Mouse (Mus musculus) left cerebral cortex, postnatal 25 days (tissue): Measurements from ENCODE around the gene Gabbr2. TPM values are rescaled to one million over a fixed set of nuclear protein-coding genes. Genes with fewer than 3 reads are reported as not detected.

ENCODE experiments used
- DNase-seq, 2 experiments: peaks; one replicate each; pipeline ENCODE4 v3.0.0; 2022; ENCODE audit warnings: low spot score in 2 of 2, mixed read lengths in 1 of 2
- intact Hi-C: fragments of 180-260 bp; cut with DNase I; formaldehyde crosslinking; loops from one replicate; pipeline ENCODE4 v1.15.1; 2025
- total RNA-seq, 2 experiments: library from RNA; stranded (reverse); gene quantifications; 2 replicates each; pipeline ENCODE4 v1.2.3; 2021

The Gabbr2 gene
- total RNA-seq, result 100 to 1,000 TPM; 270 to 276 TPM

DNA sequence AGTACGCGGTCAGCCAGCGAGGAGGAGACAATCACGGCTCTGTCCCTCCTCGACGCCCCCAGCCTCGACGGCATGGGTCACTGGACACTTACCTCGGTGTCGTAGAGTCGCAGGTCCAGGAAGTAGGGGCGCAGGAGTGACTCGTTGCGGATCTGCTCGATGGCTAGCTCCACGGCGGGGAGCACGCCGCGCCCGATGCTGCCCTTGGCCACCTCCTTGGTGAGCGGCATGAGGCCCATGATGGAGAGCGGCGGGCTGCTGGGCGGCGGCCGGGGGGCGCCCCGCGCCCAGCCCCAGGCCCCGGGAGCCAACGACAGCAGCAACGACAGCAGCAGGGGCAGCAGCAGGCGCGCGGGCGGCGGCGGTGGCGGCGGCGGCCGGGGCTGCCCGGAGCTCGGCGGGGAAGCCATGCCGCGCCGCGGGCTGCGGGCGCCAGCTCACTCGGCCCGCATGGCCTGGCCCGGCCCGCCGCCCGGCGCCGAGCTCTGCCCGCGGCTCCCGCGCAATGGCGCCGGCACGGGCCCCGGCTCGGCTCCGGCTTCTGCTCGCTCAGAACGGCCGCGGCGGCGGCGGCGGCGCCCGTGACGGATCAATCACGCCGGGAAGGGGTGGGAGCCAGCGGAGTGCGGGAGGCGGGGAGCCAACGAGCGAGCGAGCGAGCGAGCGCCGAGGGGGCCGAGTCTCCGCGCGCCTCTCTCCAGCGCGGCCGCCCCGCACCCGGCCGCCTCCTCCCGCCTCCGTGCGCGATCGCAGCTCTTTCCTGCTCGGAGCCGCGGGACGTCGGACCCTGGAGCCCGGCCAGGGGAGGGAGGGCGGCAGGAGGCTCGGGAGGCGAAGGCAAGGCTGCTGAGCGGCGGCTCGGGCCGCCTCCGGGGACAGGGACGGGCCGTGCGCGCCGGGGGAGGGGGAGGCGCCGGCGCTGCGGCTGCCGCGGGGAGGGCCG, at the start of gene Gabbr2:
Gene Gabbr2 (minus strand): TSS at position 858 of the 943 bp plus-strand sequence.
- DNase-seq, result peak; percentile 79 to 84
- intact Hi-C loops, result no loop called here

DNA sequence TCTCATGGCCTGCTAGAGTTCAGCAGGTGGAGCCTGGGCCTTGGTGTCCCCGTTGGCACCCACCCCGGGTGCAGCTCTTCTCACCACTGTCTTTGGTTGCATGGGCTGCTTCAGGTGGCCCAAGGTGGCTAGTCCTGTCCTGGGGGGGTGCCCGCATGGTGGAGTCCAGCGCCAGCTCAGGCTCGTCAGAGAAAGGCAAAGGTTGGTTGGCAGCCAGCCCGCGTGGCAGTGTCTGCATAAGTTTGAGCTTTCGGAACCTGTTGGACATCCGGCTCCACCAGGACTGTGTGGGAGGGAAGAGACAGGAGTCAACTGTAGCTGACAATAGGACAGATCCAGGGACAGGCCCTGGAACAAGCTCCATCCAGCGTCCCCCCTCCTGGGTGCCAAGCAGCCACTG, 47.9 kb upstream of the Gabbr2 start:
- DNase-seq, result no peak
- intact Hi-C loops, result no loop called here

DNA sequence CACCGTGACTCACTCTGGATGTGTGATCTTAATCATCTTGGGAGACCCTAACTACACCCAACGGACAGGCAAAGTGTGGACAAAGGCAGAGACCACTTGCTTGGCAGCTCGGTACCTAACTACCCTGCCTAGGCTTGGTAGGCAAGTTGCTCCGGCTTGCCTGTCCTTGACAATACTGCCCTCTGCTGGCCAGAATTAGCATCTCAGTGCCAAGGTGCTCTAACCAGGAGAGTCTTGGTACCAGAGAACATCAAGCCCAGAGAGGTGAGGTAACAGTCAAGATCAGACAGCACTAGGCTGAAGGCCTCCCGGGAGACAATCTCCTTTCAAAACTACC, 45.6 kb upstream of the Gabbr2 start:
- peak; percentile 84 to 88 for DNase-seq
- intact Hi-C loops, result loop anchor here (1.0 to 2.0 kb wide), 2 partner anchors 348 to 424 kb away; no protein-coding TSS in a partner anchor

DNA sequence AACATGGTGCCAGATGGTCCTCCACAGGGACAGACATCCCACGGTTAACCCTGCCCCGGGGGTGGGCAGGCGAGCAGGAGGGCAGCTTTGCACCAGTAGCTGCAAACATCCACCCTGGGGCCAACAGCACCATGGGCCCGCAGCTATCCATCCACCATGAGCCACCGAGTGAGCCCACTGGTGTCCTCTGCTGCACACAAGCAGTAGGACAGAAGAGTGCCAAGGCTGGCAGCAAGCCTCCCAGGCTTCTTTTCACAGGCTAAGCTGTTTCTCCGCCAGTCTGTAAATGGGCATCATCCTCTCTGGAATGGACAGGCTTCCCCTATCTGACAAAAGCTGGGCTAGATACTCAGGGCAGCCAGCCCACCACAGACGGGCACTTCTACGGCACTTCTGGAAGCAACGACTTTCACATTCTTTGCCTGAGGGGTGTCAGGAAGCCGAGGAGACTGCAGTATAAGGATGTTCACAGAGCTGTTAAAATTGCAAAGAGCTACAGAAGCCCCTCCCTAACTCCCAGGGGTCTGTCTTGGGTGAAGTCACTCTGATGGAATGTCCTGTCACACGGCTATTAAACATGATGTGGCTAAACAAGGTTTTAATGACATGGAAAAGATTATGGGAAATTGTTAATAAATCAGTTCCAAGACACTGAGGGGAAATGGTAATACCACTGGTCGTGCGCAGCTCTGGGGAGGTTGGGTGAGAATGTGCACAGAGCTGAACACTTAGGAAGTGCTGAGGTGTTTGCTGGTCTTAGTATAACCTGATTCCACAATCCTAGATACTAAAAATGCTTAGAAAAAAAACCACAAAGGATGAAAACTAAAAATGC, 45.0 kb upstream of the Gabbr2 start:
- no peak for DNase-seq

DNA sequence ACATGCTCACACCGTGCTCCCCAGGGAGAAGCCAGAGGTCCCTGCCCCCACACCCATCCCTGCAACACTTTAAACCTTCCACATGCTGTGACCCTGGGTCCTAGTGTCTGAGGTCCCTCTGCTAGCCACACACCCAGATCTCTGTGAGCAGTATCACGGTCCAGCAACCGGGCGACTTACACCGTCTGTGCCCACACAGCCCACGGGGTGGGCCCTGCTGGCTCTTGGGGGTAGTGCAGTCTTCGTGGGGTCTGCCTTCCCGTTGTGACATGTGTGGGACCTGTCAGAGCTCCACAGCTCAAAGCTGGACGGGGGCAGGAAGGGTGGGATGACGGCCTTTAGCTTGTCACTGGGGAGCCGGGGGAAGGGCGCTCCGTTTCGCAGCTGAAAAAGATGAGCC, 43.9 kb upstream of the Gabbr2 start:
- DNase-seq, result no peak
- intact Hi-C loops, result no loop called here

More for the DNA sequence above, 45.0 kb upstream of the Gabbr2 start:
- intact Hi-C loops, result loop anchor here (1.0 to 2.0 kb wide), 2 partner anchors 347 to 424 kb away; no protein-coding TSS in a partner anchor

DNA sequence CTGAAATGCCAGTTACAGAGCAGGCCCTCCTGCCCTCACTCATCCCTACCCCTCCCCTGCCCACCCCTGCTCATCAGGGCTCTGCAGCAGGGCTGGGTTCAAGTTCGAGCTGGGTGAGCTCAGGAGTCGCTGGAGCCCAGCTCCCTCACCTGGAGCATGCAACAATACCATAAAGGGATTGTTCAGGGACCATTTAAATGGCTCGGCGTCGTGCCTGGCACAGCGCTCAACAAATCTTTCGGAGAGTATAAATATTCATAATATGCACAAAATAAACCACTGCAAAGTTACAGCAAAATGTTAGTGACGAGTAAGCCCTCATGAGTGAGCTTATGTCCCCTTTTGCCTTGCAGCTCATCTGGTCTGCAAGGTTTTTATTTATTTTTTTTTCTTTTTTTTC, 40.5 kb upstream of the Gabbr2 start:
- DNase-seq, result peak in 1 of 2 experiments; percentile 73
- intact Hi-C loops, result no loop called here

DNA sequence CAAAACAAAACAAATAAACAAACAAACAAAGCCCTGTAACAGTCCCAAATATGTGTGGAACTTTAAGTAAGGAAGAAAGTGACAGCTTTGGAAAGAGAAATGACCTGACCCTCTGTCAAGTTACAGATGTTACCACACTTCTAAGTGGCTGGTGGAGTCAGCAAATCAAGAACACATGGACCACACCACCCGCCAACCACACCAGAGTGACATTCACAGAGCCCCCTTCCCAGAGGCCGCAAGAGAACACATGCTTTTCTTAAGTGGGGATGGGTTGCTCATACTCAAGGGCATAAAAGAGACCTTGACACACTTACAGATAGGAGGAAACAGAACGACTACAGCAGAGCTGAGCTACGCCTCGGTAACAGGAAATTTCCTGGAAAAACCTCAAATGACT, 37.1 kb upstream of the Gabbr2 start:
- no peak for DNase-seq
- intact Hi-C loops, result no loop called here

DNA sequence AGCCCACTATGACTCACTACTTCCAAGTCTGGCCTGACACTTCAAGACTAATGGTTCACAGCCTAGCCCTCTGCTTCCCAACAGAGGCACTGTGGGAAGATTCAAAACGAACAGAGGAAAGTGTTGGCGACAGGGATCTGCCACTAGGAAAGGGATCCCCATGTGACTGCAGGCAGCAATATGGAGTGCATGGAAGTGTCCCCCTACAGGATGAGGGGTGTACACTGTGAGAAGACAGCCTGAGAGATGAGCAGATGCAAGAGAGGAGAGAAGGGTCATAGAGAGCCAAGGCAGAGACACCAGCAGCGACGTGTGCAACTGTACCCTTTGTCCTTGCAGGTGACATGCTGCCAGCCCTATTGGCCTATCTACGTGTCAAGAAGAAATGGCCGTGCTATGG, 32.3 kb upstream of the Gabbr2 start:
- DNase-seq, result no peak
- intact Hi-C loops, result no loop called here

DNA sequence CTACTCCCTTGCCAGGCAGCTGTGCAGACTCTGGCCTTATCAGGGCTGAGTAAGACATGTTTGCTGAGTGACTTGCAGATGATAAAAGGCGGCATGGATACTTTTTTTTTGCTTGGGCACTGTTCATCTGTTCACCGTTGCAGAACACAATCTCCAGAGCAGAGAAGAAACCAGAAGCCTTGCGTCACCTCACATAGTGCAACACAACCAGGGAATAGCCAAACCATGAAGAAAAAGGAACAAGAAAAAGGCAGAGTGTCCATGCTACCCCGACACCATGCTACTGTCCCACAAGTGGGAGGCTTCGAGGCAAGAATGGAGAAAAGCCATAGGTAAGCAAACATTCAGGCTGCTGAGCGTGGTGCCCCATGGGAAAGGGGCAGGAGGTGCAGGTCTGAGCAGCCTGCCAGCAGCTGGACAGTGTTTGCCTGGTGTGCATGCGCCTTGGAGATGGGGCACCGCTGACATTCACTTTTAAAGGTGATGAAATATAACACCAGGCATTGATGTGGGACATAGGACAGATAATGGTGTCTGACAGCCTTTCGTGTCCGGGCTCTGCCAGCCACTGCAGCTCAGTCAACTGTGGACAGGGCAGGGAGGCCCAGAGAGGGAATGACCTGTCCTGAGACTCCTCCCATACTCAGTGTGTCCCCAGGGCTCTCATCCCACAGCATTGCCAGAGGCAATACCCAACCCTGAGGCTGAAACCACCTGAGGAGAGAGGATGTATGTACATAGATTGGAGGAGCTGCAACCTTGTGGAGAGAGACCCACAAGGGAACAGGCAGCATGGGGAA, 31.3 kb upstream of the Gabbr2 start:
- intact Hi-C loops, result no loop called here
- DNase-seq, result no peak

DNA sequence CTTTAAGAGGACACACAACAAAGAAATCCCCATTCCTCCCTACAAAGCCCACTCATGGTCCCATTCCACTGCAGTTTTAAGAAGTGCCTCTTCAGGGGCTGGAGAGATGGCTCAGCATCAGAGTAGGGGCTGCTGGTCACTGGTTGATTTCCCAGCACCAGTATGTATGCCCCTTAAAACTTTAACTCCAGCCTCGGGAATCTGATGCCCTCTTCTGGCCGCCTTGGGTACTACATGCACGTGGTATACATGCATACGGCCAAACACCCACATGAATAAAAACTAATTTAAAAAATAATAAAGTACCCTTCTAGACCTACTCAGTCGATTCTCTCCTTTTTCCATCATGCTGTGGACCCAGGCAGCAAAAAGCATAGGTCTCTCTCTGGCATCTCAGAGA, 28.9 kb upstream of the Gabbr2 start:
- intact Hi-C loops, result loop anchor here (1.0 kb wide), 1 partner anchor 331 kb away; no protein-coding TSS in a partner anchor
- peak; percentile 42 to 52 for DNase-seq

DNA sequence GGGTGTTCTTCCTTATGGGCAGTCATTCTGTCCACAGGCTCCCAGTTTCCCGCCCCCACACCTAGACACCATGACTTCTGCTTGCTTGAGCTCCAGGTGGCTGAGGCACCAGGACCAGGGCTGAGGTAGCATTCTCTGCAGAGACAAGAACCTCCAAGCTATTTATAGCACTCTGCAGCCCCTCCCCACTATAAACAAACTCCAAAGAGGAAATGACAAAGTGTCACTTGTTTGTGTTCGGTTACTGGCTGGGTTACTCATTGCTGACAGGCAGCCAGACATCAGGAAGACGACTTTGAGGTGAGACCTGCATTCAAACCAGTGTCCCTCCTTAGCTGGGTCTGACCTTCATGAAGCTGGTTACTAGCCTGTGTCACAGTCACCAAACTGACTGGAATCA, 23.5 kb upstream of the Gabbr2 start:
- DNase-seq, result no peak

DNA sequence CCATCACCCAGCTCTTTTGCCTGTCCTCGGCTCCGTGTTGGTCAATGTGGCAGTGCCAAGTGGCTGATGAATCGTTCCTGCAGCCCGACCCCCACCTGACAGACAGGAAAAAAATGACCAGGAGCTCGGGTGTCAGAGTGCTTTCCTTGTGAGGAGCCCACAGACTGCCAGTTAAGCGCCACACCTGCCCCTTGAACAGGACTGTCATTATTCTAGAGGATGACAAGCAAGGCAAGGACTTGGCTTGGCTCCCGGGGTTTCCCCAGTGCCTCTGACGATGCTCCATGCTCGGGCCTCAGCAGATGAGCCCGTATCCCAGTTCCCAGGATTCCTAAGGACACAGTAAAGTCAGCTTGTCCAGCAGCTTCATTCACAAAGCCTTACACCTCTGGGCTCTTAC, 20.8 kb upstream of the Gabbr2 start:
- intact Hi-C loops, result no loop called here
- DNase-seq, result no peak

More for the DNA sequence above, 23.5 kb upstream of the Gabbr2 start:
- intact Hi-C loops, result no loop called here

DNA sequence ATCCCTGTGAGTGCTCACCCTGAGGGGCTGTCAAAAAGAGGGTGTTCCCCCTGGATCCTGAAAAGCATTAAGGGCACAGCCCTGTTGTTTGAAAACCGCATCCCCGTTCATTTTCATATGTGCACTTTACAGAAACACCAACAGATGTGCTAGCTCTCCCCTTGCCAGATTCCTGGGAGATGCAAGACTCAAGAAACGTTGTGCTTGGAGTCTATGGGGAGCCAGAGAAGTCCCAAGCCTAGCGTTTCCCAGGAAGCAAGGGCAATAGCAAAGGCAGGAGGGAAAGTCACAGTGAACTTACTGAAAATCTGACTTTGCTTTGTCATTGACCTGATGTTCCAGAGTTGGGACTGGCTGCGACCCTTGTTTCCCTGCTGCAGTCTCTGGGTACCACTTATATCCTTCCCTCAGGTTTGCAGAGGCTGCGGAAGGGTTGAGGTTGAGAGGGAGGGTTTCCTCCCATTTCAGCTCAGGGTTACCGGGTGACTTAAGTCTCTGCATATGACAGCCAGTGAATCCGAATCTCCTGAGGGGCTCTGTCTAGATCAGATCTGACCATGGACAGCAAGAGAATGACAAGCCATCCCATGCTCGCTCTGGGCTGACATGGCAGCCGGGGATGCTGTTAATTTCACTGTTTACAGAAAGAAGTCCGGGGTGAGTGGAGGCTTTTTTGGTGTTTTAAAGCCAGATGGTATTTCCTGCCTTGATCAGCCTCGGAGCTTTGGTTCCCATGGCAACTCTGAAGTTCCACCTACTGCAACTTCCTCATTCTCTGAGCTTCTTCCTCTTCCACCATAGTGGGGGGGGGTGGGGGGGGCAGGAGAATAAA, 18.9 kb upstream of the Gabbr2 start:
- intact Hi-C loops, result no loop called here
- peak; percentile 76 to 85 for DNase-seq

DNA sequence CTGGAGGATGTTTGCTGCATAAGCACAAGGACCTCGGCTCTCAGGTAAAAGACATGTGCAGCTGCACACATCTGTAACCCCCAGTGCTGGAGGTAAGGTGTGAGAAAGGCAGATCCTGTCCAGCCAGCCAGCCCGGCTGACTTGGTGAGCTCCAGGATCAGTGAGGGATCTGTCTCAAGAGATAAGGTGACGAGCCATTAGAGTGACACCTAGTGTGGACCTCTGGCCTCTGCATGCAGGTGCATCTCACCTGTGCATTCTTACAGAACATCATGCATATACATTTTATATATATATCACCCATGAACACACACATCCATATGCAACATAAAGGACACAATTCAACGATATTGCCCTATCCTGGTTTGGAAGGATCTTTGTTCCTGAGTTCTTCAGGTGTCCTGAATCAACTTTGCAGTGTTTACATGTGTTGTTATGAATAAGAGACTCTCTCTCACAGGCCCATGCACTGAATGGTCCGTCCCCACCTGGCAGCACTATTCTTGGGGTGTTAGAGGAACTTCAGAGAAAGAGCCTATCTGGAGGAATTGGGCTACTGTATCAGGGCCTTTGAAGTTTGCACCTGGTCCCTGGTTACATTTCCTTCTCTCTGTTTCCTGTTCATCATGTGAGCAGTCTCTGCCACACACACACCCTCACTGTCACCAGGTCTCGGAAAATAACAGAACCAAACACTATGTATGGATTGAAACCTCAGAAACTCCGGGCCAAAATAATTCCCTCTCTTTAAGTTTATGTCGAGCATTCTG, 9.1 kb upstream of the Gabbr2 start:
- intact Hi-C loops, result no loop called here
- DNase-seq, result no peak

DNA sequence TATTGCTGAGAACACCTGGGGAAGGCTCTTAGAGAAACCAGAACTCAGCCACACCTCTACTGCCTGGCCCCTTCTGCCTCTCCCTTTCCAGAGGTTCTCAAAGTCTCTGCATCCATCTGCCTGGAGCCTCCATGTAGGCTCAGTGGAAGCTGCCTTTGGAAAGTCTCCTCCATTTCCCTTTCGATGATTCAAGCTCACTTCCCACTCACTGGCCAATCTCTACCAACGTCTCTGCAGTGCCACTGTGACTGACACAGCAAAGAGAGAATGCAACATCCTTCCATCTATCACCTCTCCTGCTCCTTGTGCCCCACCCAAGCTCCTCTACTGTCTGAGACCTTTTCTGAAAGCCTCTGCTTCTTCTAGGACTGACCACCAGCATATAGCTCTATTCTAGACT, 6.3 kb upstream of the Gabbr2 start:
- DNase-seq, result peak in 1 of 2 experiments; percentile 63
- intact Hi-C loops, result no loop called here

DNA sequence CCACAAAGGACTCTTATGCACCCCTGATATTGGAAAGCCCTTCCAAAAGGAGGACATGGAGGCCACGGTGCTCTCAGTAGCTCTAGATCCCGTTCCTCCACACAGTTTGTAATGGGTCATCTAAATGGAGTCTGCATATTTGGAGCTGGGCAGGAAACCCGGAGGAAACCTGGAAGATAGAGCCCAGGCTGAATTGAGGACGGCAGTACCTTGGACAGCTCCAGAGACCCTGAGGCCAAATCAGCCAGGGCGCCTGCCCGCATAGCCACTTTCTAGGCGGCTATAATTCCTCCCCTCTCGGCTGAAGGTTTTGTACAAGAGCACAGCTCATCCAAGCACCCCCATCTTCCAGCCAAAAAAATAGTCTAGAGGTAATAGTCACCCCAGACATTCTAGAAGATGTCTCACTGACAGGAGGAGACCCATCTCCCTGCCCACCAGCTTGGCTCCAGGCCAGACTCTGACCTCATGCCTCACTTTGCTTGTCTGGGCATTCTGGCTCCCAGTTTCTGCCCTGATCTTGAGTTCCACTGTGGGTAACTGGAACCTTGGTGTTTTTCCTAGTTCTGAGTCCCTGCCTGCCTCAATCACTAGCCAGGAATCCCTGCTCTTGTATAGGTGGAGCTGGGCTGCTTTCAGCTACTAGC, 1.3 kb upstream of the Gabbr2 start:
- intact Hi-C loops, result no loop called here
- DNase-seq, result no peak

DNA sequence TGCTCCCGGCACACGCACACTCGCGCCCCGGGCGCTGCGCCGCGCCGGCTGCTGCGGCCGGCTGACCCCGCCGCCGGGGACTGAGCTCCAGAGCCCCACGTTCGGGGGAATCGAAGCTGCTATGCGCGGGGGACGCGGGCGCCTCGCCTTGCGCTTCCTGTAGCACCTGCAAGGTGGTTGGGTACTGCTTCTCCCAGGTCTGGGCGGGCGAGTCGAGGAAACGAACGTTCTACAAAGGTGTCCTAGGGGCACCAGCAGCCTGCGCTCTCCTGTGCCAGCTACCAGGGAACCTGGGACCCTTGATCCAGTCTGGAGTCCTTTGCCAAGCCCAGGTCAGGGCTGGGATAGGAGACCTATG, 265 bp upstream of the Gabbr2 start:
- DNase-seq, result no peak
- intact Hi-C loops, result no loop called here
